Mouse (Mus musculus): Measurements from ENCODE around the gene Stra8. TPM values are rescaled to one million over a fixed set of nuclear protein-coding genes. Genes with fewer than 3 reads are reported as not detected.

Gene Stra8
- total RNA-seq (2014; rRNA removed) (not detected in 2 replicates), polyA plus RNA-seq (2015; fragmentation: Nextera tagmentation; extraction: Ambion mirVana) (not detected in 2 replicates)

DNA sequence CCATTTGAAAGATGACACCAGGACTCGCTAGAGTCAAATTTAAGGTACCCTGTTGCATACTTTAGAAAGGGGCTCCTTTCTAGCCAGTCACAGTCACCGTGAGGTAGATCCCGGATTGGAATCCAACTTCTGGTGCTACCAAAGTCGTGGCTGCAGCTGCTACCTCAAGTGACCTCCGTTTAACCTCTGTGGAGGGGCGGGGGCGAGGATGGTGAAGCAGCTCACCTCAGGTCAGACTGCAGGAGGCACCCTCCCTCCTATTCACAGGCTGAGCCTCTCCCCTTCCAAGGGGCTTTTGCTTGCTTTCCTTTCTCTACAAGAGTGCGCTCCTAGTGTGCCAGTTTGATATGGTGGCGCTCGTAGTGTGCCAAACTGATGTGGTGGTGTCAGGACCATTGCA is at the start of gene Stra8:
TSS of gene Stra8 (plus strand) at position 208 of the 400 bp plus-strand sequence.
- TF ChIP-seq CTCF (IDR thresholded peaks at IDR 0.05; ENCODE audit: low read depth), result no peak
- H3K9me3 ChIP-seq (ENCODE audit: low read length), result no peaks in the 10 kb centered on the region
- DNase-seq (ENCODE audit: low spot score) (no peak), ATAC-seq (no peak)
- no peak within 1 kb of the TSS for H3K4me2 ChIP-seq (ENCODE audit: low read depth, low read length)
- no peaks in the 10 kb centered on the region for H3K27me3 ChIP-seq (ENCODE audit: insufficient read depth, low read length)
- H3K4me3 ChIP-seq (ENCODE audit: low read length), result no peak within 1 kb of the TSS
- WGBS, result 44% methylated on average over 10 of the region's 10 CpGs
- H3K36me3 ChIP-seq (ENCODE audit: insufficient read depth, low read length), result no peaks in the 10 kb centered on the region
- H3K27ac ChIP-seq, result no peak within 1 kb of the TSS
- H3K4me1 ChIP-seq (ENCODE audit: insufficient read depth, low read length), result no peaks in the 10 kb centered on the region
- no peak within 1 kb of the TSS for H3K9ac ChIP-seq (replicated peaks; ENCODE audit: low read length)

GRCm38 (mm10) chr6:34870724-34871123 is 49.2 kb upstream of the Stra8 start:
- no peak overlapping the region for H3K9ac ChIP-seq (replicated peaks; ENCODE audit: low read length)
- no peaks in the 10 kb centered on the region for H3K9me3 ChIP-seq (ENCODE audit: low read length)
- no peak overlapping the region for H3K4me2 ChIP-seq (ENCODE audit: low read depth, low read length)
- H3K27ac ChIP-seq, result no peak overlapping the region
- TF ChIP-seq CTCF (IDR thresholded peaks at IDR 0.05; ENCODE audit: low read depth), result no peak
- no peaks in the 10 kb centered on the region for H3K4me1 ChIP-seq (ENCODE audit: insufficient read depth, low read length)
- no peak for DNase-seq (ENCODE audit: low spot score)
- no peak for ATAC-seq
- no peaks in the 10 kb centered on the region for H3K27me3 ChIP-seq (ENCODE audit: insufficient read depth, low read length)
- H3K36me3 ChIP-seq (ENCODE audit: insufficient read depth, low read length), result no peaks in the 10 kb centered on the region
- H3K4me3 ChIP-seq (ENCODE audit: low read length), result no peak overlapping the region
- WGBS, result 77% methylated on average over 5 of the region's 5 CpGs

DNA sequence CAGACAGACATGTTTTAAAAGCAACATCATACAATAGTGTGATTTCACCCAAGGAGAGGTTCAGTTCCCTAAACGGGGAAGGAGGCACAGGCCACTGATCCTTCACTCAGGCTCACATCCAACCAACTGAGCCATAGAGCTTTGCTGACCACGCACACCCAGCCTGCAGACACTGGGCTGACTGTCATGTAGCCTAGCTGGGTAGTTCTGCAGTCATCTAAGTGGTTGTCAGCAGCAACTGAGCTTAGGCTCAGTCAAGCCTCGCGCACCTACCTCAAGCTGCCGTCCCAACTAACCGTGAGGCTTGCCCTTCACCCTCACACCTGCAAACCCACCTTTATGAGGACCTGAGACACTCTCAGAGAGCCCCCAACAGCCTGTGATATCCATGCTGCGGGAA is 48.0 kb upstream of the Stra8 start:
- no peak for ATAC-seq
- Histone ChIP-seq H3K27ac (no peak overlapping the region), H3K9ac (replicated peaks; ENCODE audit: low read length) (no peak overlapping the region), H3K36me3 (ENCODE audit: insufficient read depth, low read length) (no peaks in the 10 kb centered on the region), H3K27me3 (ENCODE audit: insufficient read depth, low read length) (no peaks in the 10 kb centered on the region), H3K4me1 (ENCODE audit: insufficient read depth, low read length) (peaks cover 5% of the 10 kb centered on the region), H3K4me2 (ENCODE audit: low read depth, low read length) (no peak overlapping the region), H3K4me3 (ENCODE audit: low read length) (no peak overlapping the region), H3K9me3 (ENCODE audit: low read length) (no peaks in the 10 kb centered on the region)
- WGBS, result 91% methylated on average over 7 of the region's 7 CpGs
- DNase-seq (ENCODE audit: low spot score), result no peak
- TF ChIP-seq CTCF (IDR thresholded peaks at IDR 0.05; ENCODE audit: low read depth), result no peak

GRCm38 (mm10) chr6:34872871-34873270 is 47.1 kb upstream of the Stra8 start:
- peaks cover 6% of the 10 kb centered on the region for H3K4me1 ChIP-seq (ENCODE audit: insufficient read depth, low read length)
- H3K9ac ChIP-seq (replicated peaks; ENCODE audit: low read length), result no peak overlapping the region
- H3K4me2 ChIP-seq (ENCODE audit: low read depth, low read length), result no peak overlapping the region
- no peaks in the 10 kb centered on the region for H3K36me3 ChIP-seq (ENCODE audit: insufficient read depth, low read length)
- no peak overlapping the region for H3K4me3 ChIP-seq (ENCODE audit: low read length)
- no peak overlapping the region for H3K27ac ChIP-seq
- ATAC-seq (no peak), DNase-seq (ENCODE audit: low spot score) (no peak)
- H3K27me3 ChIP-seq (ENCODE audit: insufficient read depth, low read length), result no peaks in the 10 kb centered on the region
- TF ChIP-seq CTCF (IDR thresholded peaks at IDR 0.05; ENCODE audit: low read depth), result no peak
- H3K9me3 ChIP-seq (ENCODE audit: low read length), result no peaks in the 10 kb centered on the region
- 88% methylated on average over 10 of the region's 10 CpGs for WGBS

GRCm38 (mm10) chr6:34874101-34874921 is 45.7 kb upstream of the Stra8 start:
- peak overlapping the region; percentile 20; the same call in 1 of the 2 replicates for H3K27ac ChIP-seq
- H3K27me3 ChIP-seq (ENCODE audit: insufficient read depth, low read length), result no peaks in the 10 kb centered on the region
- no peaks in the 10 kb centered on the region for H3K9me3 ChIP-seq (ENCODE audit: low read length)
- 0 out of 2 replicates have a peak, but pooled peaks have one; percentile 8 for TF ChIP-seq CTCF (IDR thresholded peaks at IDR 0.05; ENCODE audit: low read depth)
- H3K4me2 ChIP-seq (ENCODE audit: low read depth, low read length), result no peak overlapping the region
- WGBS, result 76% methylated on average over 21 of the region's 21 CpGs
- no peak overlapping the region for H3K9ac ChIP-seq (replicated peaks; ENCODE audit: low read length)
- peaks cover 11% of the 10 kb centered on the region for H3K4me1 ChIP-seq (ENCODE audit: insufficient read depth, low read length)
- H3K4me3 ChIP-seq (ENCODE audit: low read length), result no peak overlapping the region
- no peak for DNase-seq (ENCODE audit: low spot score)
- no peaks in the 10 kb centered on the region for H3K36me3 ChIP-seq (ENCODE audit: insufficient read depth, low read length)
- ATAC-seq, result no peak

DNA sequence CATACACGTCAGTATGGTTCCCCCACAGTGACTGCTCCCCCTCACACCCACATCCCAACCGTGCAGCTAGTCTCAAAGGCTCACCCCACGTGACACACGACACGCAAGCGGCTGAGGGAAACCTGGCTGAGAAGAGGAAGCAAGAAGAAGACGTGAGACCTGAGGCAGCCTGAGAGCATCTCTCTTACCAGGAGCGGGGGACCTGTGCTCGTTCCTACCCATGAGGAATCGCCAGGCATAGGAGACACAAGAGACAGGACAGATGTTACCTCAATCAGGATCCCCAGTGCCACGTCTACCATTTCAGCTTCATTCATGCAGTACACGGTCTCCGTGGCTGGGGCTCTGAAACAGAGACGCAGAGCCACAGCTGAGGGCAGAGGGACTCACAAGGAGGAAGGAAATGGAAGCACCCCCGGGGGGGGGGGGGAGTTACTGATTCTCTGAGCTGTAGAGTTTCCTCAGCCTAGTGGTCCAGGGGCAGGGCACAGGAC is 44.6 kb upstream of the Stra8 start:
- DNase-seq (ENCODE audit: low spot score) (no peak), ATAC-seq (no peak)
- Histone ChIP-seq H3K27me3 (ENCODE audit: insufficient read depth, low read length) (no peaks in the 10 kb centered on the region), H3K4me1 (ENCODE audit: insufficient read depth, low read length) (peaks cover 11% of the 10 kb centered on the region), H3K4me2 (ENCODE audit: low read depth, low read length) (no peak overlapping the region), H3K36me3 (ENCODE audit: insufficient read depth, low read length) (no peaks in the 10 kb centered on the region; the same call in 1 of the 2 replicates), H3K9ac (replicated peaks; ENCODE audit: low read length) (no peak overlapping the region), H3K27ac (no peak overlapping the region), H3K9me3 (ENCODE audit: low read length) (no peaks in the 10 kb centered on the region), H3K4me3 (ENCODE audit: low read length) (no peak overlapping the region)
- TF ChIP-seq CTCF (IDR thresholded peaks at IDR 0.05; ENCODE audit: low read depth), result no peak
- WGBS, result 85% methylated on average over 15 of the region's 15 CpGs
